In the genomic region with DNA sequence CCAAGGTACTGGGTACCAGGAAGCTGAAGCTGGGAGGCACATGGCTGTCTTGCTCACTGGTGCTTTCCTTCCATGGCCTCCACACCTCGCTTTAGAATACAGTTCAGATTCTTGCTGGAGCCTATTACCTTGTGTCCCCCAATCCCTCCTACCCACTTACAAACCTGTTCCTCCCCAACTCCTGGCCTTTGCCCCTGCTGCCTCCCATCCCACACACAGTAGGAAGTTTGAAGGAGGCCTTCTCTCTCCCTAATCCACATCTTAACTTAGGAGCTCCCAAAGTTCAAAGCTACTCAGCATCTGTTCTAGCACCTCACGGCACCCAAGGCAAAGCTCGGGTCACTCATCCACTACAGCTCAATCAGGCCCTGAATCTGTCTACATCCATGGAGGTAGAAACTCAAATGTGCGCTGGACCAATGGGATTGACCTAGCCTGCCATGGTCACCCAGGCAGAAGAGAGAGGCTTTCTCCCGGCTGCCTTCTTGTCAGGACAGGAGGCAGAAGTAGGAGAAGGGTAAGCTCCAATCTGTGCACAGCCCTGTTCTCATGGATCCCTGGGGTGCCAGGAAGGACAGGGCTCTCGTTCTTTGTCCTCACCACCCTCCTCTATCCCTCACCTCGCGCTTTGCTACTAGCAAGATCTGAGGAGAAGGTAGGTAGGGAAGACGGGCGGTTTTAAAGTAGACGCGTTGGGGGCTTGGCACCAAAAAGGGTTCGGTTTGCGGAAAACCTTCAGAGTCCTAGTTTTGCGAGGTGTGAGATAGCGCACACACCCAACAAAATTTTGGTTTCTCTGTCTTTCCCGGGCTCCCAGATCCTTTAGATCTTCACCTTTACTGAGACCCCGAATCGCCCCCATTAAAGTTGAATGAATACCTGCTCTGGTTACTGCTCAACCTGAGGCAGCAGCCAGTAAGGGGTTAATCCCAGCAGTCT, we compare ENCODE assay signal across 8 mouse cellular contexts. TPM values are rescaled to one million over a fixed set of nuclear protein-coding genes. Genes with fewer than 3 reads are reported as not detected.
DNase-seq lines count a peak whose midpoint lies in the region; ATAC-seq lines count a peak whose summit lies in the region.

No protein-coding gene starts in this region.

- peak overlapping the region; percentile 53 for H3K4me2 ChIP-seq in hindbrain, embryonic 11.5 days (replicated peaks; ENCODE audit: low read depth, low read length)
- peak overlapping the region; percentile 65 for H3K4me2 ChIP-seq in liver, embryonic 16.5 days (ENCODE audit: low read depth, low read length)

- peak; percentile 60 to 73 for DNase-seq in cerebellum, postnatal 10 days
- no peak for DNase-seq in cerebellum, adult 11-12 months
- DNase-seq in B cell, adult 2 months, result peak; percentile 33 to 37
- peak; percentile 27 for DNase-seq in embryo, embryonic 11 days
- peak; percentile 6 for DNase-seq in hindbrain, embryonic 11.5 days (ENCODE audit: low spot score)
- peak; percentile 42 for DNase-seq in testis, postnatal 10 days (ENCODE audit: low spot score)
- DNase-seq in gastrocnemius, adult 18-20 months (ENCODE audit: low spot score), result no peak

- H3K4me1 ChIP-seq in hindbrain, embryonic 11.5 days (replicated peaks; ENCODE audit: control insufficient read depth, insufficient read depth, low read length), result no peaks in the 10 kb centered on the region
- peaks cover 8% of the 10 kb centered on the region for H3K4me1 ChIP-seq in liver, embryonic 16.5 days (ENCODE audit: control insufficient read depth, low read depth, low read length)

- peak overlapping the region; percentile 50 for H3K4me3 ChIP-seq in hindbrain, embryonic 11.5 days (ENCODE audit: low read depth, low read length)
- peak overlapping the region; percentile 62 for H3K4me3 ChIP-seq in liver, embryonic 16.5 days (ENCODE audit: low read depth, low read length)

- H3K9me3 ChIP-seq in hindbrain, embryonic 11.5 days (ENCODE audit: control insufficient read depth, low read length), result no peaks in the 10 kb centered on the region
- no peaks in the 10 kb centered on the region for H3K9me3 ChIP-seq in liver, embryonic 16.5 days (replicated peaks; ENCODE audit: control insufficient read depth, low read length)

- H3K36me3 ChIP-seq in hindbrain, embryonic 11.5 days (ENCODE audit: control insufficient read depth, insufficient read depth, low read length), result no peaks in the 10 kb centered on the region
- no peaks in the 10 kb centered on the region for H3K36me3 ChIP-seq in liver, embryonic 16.5 days (ENCODE audit: control insufficient read depth, insufficient read depth)

- H3K27ac ChIP-seq in hindbrain, embryonic 11.5 days (ENCODE audit: low read depth, low read length), result 0 out of 2 replicates have a peak overlapping the region, but pooled peaks have one; percentile 19
- H3K27ac ChIP-seq in liver, embryonic 16.5 days (ENCODE audit: low read length), result peak overlapping the region; percentile 65

- H3K9ac ChIP-seq in hindbrain, embryonic 11.5 days (ENCODE audit: low read depth, low read length), result peak overlapping the region; percentile 69
- peak overlapping the region; percentile 66 for H3K9ac ChIP-seq in liver, embryonic 16.5 days (ENCODE audit: low read depth, low read length)

- no peaks in the 10 kb centered on the region for H3K27me3 ChIP-seq in hindbrain, embryonic 11.5 days (ENCODE audit: control insufficient read depth, insufficient read depth, low read length)
- no peaks in the 10 kb centered on the region for H3K27me3 ChIP-seq in liver, embryonic 16.5 days (ENCODE audit: control insufficient read depth, insufficient read depth, low read depth, low read length)

- ATAC-seq in hindbrain, embryonic 11.5 days (ENCODE audit: low FRiP score), result peak; percentile 50
- 0 out of 2 replicates have a peak, but pooled peaks have one; percentile 3 for ATAC-seq in liver, embryonic 16.5 days (ENCODE audit: low read depth)

- 9% methylated on average over 19 of the region's 19 CpGs for WGBS in hindbrain, embryonic 11.5 days
- WGBS in liver, embryonic 16.5 days (ENCODE audit: insufficient replicate concordance), result 11% methylated on average over 19 of the region's 19 CpGs

RNA-seq across cellular contexts. Expression of a gene that starts 0.6 kb away (rescaled TPM):
- 5.3 and 6.3 TPM in 2 replicates for polyA plus RNA-seq in hindbrain, embryonic 11.5 days (2014; fragmentation: Nextera tagmentation; extraction: Ambion mirVana)
- polyA plus RNA-seq in liver, embryonic 16.5 days (2015; fragmentation: Nextera tagmentation; extraction: Ambion mirVana), result 1.9 and 2.3 TPM in 2 replicates
- total RNA-seq in gastrocnemius, adult 18-20 months (2021), result 1 to 10 TPM; 5.8 to 6.2 TPM

RNA-seq across cellular contexts. Expression of a gene that starts 10.7 kb away (rescaled TPM):
- 104 TPM in 2 replicates for polyA plus RNA-seq in hindbrain, embryonic 11.5 days (2014; fragmentation: Nextera tagmentation; extraction: Ambion mirVana)
- 43.8 and 50.3 TPM in 2 replicates for polyA plus RNA-seq in liver, embryonic 16.5 days (2015; fragmentation: Nextera tagmentation; extraction: Ambion mirVana)
- 10 to 100 TPM; 26.6 to 29.1 TPM for total RNA-seq in gastrocnemius, adult 18-20 months (2021)

RNA-seq across cellular contexts. Expression of a gene that starts 17.0 kb away (rescaled TPM):
- 19.2 and 22.3 TPM in 2 replicates for polyA plus RNA-seq in hindbrain, embryonic 11.5 days (2014; fragmentation: Nextera tagmentation; extraction: Ambion mirVana)
- 18.6 and 21.2 TPM in 2 replicates for polyA plus RNA-seq in liver, embryonic 16.5 days (2015; fragmentation: Nextera tagmentation; extraction: Ambion mirVana)
- 10 to 100 TPM; 25.4 to 31.6 TPM for total RNA-seq in gastrocnemius, adult 18-20 months (2021)

Comparison
In these comparisons a context has a peak if more than half of its experiments do, and no peak if none do; other contexts are left out.
1. DNase-seq: peak in cerebellum, postnatal 10 days (2 of 2), B cell, adult 2 months (2 of 2), embryo, embryonic 11 days (single experiment), hindbrain, embryonic 11.5 days (single experiment) and testis, postnatal 10 days (single experiment); none in cerebellum, adult 11-12 months (single experiment) and gastrocnemius, adult 18-20 months (single experiment).